Mouse (Mus musculus) intestine, embryonic 15.5 days (tissue): ENCODE measurements around the gene Hoxa2. TPM values are rescaled to one million over a fixed set of nuclear protein-coding genes. Genes with fewer than 3 reads are reported as not detected.
A peak's percentile ranks its signal among the peaks of the same experiment; 100 is the strongest.

ENCODE experiments used
- ATAC-seq: fragments of 200-750 bp; cut with Nextera tagmentation; 2 replicates; pipeline ENCODE4 v1.8.0; 2017; ENCODE audit warnings: moderate TSS enrichment, moderate library complexity
- H3K27ac ChIP-seq: fragments of 300-500 bp; sonication (generic); 2 replicates; pipeline ENCODE4 v1.5.1; 2015; ENCODE audit warnings: mild to moderate bottlenecking, inconsistent platforms
- H3K27me3 ChIP-seq: fragments of 300-500 bp; sonication (generic); replicated peaks from 2 replicates; pipeline ENCODE4 v1.6.1; 2015; ENCODE audit warnings: inconsistent platforms
- H3K36me3 ChIP-seq: fragments of 300-500 bp; sonication (generic); 2 replicates; pipeline ENCODE4 v1.6.1; 2015; ENCODE audit warnings: inconsistent platforms
- H3K4me1 ChIP-seq: fragments of 300-500 bp; sonication (generic); replicated peaks from 2 replicates; pipeline ENCODE4 v1.6.1; 2015; ENCODE audit warnings: inconsistent platforms
- H3K4me2 ChIP-seq: fragments of 300-500 bp; sonication (generic); replicated peaks from 2 replicates; pipeline ENCODE4 v1.6.1; 2015; ENCODE audit warnings: mild to moderate bottlenecking, inconsistent platforms
- H3K4me3 ChIP-seq: fragments of 300-500 bp; sonication (generic); replicated peaks from 2 replicates; pipeline ENCODE4 v1.5.1; 2015; ENCODE audit warnings: inconsistent platforms
- H3K9ac ChIP-seq: fragments of 300-500 bp; sonication (generic); 2 replicates; pipeline ENCODE4 v1.6.1; 2015; ENCODE audit warnings: inconsistent platforms
- H3K9me3 ChIP-seq: fragments of 300-500 bp; sonication (generic); 2 replicates; pipeline ENCODE4 v1.6.1; 2016; ENCODE audit warnings: inconsistent platforms
- WGBS: fragments of 180-500 bp; shearing (Covaris S2); methylation state at CpG from one replicate; pipeline ENCODE4 v1.1.7; 2015; 5-methylcytosine and 5-hydroxymethylcytosine counted together
- polyA plus RNA-seq: library from polyadenylated mRNA; unstranded; fragments of >200 nt; fragmentation: Nextera tagmentation; extraction: Ambion mirVana; gene quantifications from 2 replicates; pipeline ENCODE4 v1.2.1, GENCODE M21; 2015

The Hoxa2 gene
- polyA plus RNA-seq, 1 experiment from 2014 or later: 8.6 TPM

DNA sequence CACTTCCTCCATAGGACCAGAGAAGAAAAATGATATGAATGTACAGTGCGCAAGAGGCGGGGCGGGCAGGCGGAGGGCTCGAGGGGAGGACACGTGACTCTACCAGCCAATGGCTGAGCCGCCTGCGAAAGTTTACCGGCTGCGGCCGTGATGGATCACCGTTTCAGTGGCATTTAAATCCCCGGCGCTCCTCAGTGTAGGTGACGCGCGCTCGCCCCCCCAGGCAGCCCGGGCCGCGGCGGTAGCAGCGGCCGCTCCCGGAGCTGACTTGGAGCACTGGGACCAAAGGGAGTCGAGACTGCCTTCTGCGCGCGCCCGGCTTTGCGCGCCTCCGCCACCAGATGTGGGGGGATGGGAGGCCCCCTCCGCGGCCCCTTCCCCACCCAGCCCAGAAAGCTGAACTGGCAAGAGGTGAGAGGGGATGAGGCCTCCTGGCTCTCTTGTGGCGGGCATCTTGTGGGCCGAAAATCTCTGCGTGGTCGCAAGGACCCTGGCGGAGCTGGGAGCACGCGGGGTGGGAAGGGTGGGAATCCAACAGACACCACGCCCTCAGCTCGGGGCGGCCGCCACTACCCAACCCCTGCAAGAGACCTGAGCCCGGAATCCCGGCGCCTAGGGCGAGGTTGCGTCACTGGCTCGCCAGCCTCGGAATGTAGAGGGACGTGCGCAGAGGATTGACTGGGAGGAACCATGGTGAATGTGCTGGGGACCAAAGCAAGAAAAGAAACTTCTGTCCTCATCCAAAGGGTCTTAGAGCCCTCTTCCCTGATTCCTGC lies 6.2 kb downstream of the Hoxa2 start, which contains the start of gene Hoxa1:
TSS of gene Hoxa1 (minus strand) at position 42 of the 776 bp plus-strand sequence.
- peak within 1 kb of the TSS; percentile 68 for H3K9ac ChIP-seq
- peaks cover 27% of the 10 kb centered on the region for H3K27me3 ChIP-seq
- H3K36me3 ChIP-seq: no peaks in the 10 kb centered on the region
- no peaks in the 10 kb centered on the region for H3K9me3 ChIP-seq
- H3K4me1 ChIP-seq: peaks cover 39% of the 10 kb centered on the region
- ATAC-seq: peak; percentile 85
- H3K4me2 ChIP-seq: peak within 1 kb of the TSS; percentile 89
- under 1% methylated on average over 55 of the region's 55 CpGs for WGBS
- H3K4me3 ChIP-seq: peak within 1 kb of the TSS; percentile 68
- peak within 1 kb of the TSS; percentile 88 for H3K27ac ChIP-seq

DNA sequence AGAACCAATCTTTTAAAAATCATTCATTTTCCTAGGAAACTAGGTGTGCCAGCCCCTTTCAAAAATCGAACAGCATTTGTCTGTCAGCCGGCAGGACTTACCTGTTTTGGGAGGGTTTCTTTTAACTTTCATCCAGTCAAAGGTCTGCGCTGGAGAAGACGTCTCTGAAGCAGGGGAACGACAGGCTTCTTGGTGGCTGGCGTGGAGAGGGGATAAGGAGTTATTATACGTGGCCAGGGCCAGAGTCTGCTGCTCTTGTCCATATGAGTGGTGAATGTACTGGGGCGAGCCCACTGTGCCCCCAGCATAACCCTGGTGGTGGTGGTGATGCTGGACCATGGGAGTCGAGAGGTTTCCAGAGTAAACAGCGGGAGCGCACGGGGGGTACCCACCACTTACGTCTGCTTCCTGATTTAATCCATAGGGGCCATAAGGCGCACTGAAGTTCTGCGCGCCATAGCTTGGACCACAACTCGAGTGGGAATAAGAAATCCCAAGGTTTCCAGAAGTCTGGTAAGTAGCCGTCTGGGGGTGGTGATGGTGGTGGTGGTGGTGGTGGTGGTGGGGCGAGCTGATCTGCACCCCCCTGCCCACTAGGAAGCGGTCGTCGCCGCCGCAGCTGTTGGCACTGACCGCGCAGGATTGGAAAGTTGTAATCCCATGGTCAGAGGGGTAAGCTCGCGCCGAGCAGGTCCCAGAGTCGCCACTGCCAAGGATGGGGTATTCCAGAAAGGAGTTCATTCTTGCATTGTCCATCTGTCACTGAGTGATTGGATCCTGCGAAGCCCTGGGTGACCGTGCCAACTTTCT lies 7.0 kb downstream of the Hoxa2 start:
- peak overlapping the region; percentile 17; the same call in 1 of the 2 replicates for H3K9ac ChIP-seq
- ATAC-seq: no peak
- WGBS: 2% methylated on average over 32 of the region's 32 CpGs

DNA sequence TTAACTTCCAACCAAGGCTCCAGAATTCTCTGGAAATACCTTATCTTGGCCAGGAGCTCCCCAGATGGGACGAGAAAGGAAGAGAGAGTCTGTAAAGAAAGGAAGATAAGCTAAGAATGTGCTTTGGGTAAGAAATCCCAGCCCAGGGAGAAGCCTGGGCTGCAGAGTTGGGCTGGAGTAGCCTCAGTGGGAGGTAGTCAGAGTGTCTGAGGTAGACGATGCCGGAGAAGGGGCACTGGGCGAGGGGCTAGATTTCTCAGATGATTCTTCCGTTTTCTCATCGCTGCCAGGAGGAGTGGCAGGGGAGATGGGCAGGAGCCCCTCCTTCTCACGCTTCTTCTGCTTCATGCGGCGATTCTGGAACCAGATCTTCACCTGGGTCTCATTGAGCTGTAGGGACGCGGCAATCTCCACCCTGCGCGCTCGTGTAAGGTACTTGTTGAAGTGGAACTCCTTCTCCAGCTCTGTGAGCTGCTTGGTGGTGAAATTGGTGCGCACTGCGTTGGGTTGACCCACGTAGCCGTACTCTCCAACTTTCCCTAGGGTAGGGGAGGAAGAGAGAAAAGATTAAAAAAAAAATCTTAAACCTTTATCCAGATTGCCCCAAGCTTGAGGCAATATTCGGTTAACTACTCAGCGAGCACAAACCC lies 8.0 kb downstream of the Hoxa2 start:
- H3K9me3 ChIP-seq: no peaks in the 10 kb centered on the region
- no peaks in the 10 kb centered on the region for H3K36me3 ChIP-seq
- H3K27ac ChIP-seq: no peak overlapping the region
- 20% methylated on average over 20 of the region's 20 CpGs for WGBS
- H3K9ac ChIP-seq: no peak overlapping the region
- H3K4me3 ChIP-seq: no peak overlapping the region
- peaks cover 42% of the 10 kb centered on the region for H3K4me1 ChIP-seq
- peaks cover 21% of the 10 kb centered on the region for H3K27me3 ChIP-seq
- no peak for ATAC-seq
- peak overlapping the region; percentile 89 for H3K4me2 ChIP-seq

More for the DNA sequence above, 7.0 kb downstream of the Hoxa2 start:
- H3K4me3 ChIP-seq: peak overlapping the region; percentile 68
- H3K4me1 ChIP-seq: peaks cover 45% of the 10 kb centered on the region
- peak overlapping the region; percentile 89 for H3K4me2 ChIP-seq
- no peaks in the 10 kb centered on the region for H3K36me3 ChIP-seq
- H3K9me3 ChIP-seq: no peaks in the 10 kb centered on the region
- no peak overlapping the region for H3K27ac ChIP-seq
- H3K27me3 ChIP-seq: peaks cover 21% of the 10 kb centered on the region

GRCm38 (mm10) chr6:52155471-52155870 lies 9.2 kb downstream of the Hoxa2 start:
- Histone ChIP-seq H3K27me3 (peaks cover 22% of the 10 kb centered on the region), H3K36me3 (no peaks in the 10 kb centered on the region), H3K27ac (no peak overlapping the region), H3K4me3 (no peak overlapping the region), H3K4me1 (peaks cover 37% of the 10 kb centered on the region), H3K9me3 (no peaks in the 10 kb centered on the region), H3K9ac (no peak overlapping the region), H3K4me2 (no peak overlapping the region)
- WGBS: 72% methylated on average over 3 of the region's 3 CpGs
- no peak for ATAC-seq

DNA sequence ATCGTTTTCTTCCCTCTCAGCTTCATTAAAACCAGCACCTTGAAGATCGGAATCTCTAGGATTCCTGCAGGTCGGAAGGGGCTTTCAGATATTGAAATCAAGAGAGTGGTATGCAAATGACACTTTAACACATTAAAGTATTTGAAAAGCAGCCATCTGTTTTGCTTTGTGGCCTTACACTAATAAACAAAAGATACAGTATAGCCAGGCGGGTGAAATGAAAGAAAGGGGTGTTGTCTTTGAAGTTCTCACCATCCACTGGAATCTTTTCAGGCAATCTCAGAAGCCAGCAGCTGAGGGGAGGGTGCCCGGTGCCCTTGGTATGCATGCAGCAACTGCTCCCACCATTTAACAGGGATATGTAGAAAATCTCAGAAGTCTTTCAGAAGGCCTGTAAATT lies 10.6 kb downstream of the Hoxa2 start:
- no peak overlapping the region for H3K27ac ChIP-seq
- no peak for ATAC-seq
- H3K4me3 ChIP-seq: no peak overlapping the region
- H3K27me3 ChIP-seq: peaks cover 26% of the 10 kb centered on the region
- H3K4me1 ChIP-seq: peaks cover 24% of the 10 kb centered on the region
- WGBS: 74% methylated on average over 5 of the region's 5 CpGs
- H3K9ac ChIP-seq: no peak overlapping the region
- no peaks in the 10 kb centered on the region for H3K9me3 ChIP-seq
- no peaks in the 10 kb centered on the region for H3K36me3 ChIP-seq
- H3K4me2 ChIP-seq: no peak overlapping the region

DNA sequence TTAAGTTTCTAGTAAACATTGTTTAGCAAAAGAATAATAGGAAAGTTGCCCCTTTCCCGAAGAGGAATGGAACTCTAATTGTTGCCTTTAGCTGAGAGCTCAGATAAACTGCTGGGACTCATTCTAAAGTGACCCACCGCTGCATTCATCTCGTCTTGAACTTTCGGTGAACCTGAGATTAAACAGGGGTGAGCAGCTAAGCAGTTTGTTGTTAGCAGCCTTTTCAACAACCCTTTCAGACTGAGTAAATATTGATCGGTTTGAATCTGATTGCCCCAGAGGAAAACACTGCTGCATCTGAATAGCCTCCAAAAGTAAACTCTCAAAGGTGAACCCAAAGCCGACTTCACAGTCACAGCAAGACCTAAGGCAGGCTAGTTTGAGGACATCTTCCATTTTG lies 11.4 kb downstream of the Hoxa2 start:
- no peak overlapping the region for H3K27ac ChIP-seq
- no peaks in the 10 kb centered on the region for H3K9me3 ChIP-seq
- H3K4me3 ChIP-seq: no peak overlapping the region
- H3K4me1 ChIP-seq: peaks cover 23% of the 10 kb centered on the region
- no peak for ATAC-seq
- H3K27me3 ChIP-seq: peaks cover 26% of the 10 kb centered on the region
- H3K9ac ChIP-seq: no peak overlapping the region
- 21% methylated on average over 6 of the region's 6 CpGs for WGBS
- H3K36me3 ChIP-seq: no peaks in the 10 kb centered on the region
- no peak overlapping the region for H3K4me2 ChIP-seq

GRCm38 (mm10) chr6:52152226-52153193 lies 12.1 kb downstream of the Hoxa2 start:
- WGBS: 43% methylated on average over 16 of the region's 16 CpGs
- H3K27me3 ChIP-seq: peaks cover 20% of the 10 kb centered on the region

GRCm38 (mm10) chr6:52151571-52151970 lies 13.1 kb downstream of the Hoxa2 start:
- Histone ChIP-seq H3K4me1 (peaks cover 14% of the 10 kb centered on the region), H3K4me2 (no peak overlapping the region), H3K9me3 (no peaks in the 10 kb centered on the region), H3K4me3 (no peak overlapping the region), H3K36me3 (no peaks in the 10 kb centered on the region), H3K27me3 (peaks cover 11% of the 10 kb centered on the region), H3K27ac (no peak overlapping the region), H3K9ac (no peak overlapping the region)
- no peak for ATAC-seq
- WGBS: 44% methylated on average over 4 of the region's 4 CpGs

More at GRCm38 (mm10) chr6:52152226-52153193, 12.1 kb downstream of the Hoxa2 start:
- Histone ChIP-seq H3K9ac (no peak overlapping the region), H3K4me3 (no peak overlapping the region), H3K4me2 (no peak overlapping the region), H3K4me1 (peaks cover 22% of the 10 kb centered on the region), H3K36me3 (no peaks in the 10 kb centered on the region), H3K27ac (no peak overlapping the region), H3K9me3 (no peaks in the 10 kb centered on the region)
- no peak for ATAC-seq

GRCm38 (mm10) chr6:52150401-52150966 lies 14.1 kb downstream of the Hoxa2 start:
- 17% methylated on average over 16 of the region's 16 CpGs for WGBS

DNA sequence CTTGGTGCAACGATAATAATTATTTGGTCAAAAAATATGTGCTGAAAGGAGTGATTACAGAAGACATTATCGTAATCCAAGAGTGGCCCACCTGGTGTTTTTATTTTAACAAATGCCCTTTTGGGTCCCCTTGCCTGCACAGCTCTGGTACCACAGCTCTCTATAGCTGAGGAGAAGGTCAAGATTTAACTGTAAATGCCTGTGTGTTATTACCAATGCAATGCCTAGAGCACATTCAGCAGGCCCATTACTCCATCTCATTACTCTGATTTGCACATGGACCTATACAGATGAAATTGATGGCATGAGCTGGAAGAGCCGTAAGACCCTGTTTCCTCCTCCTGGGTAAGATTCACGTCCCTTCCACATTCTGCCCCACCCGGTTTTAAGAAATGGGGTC lies 25.5 kb downstream of the Hoxa2 start:
- H3K4me1 ChIP-seq: no peaks in the 10 kb centered on the region
- H3K36me3 ChIP-seq: no peaks in the 10 kb centered on the region
- no peak for ATAC-seq
- H3K27me3 ChIP-seq: no peaks in the 10 kb centered on the region
- no peak overlapping the region for H3K4me3 ChIP-seq
- 80% methylated on average over 5 of the region's 5 CpGs for WGBS
- no peaks in the 10 kb centered on the region for H3K9me3 ChIP-seq
- H3K9ac ChIP-seq: no peak overlapping the region
- no peak overlapping the region for H3K27ac ChIP-seq
- H3K4me2 ChIP-seq: no peak overlapping the region

More at GRCm38 (mm10) chr6:52150401-52150966, 14.1 kb downstream of the Hoxa2 start:
- H3K4me1 ChIP-seq: peaks cover 13% of the 10 kb centered on the region; the same call in 1 of the 2 replicates
- H3K36me3 ChIP-seq: no peaks in the 10 kb centered on the region
- H3K9ac ChIP-seq: no peak overlapping the region
- H3K27ac ChIP-seq: no peak overlapping the region
- no peaks in the 10 kb centered on the region for H3K9me3 ChIP-seq
- no peak overlapping the region; the same call in 1 of the 2 replicates for H3K4me3 ChIP-seq
- H3K27me3 ChIP-seq: peaks cover 5% of the 10 kb centered on the region; the same call in 1 of the 2 replicates
- H3K4me2 ChIP-seq: peak overlapping the region; percentile 45
- ATAC-seq: no peak

GRCm38 (mm10) chr6:52138576-52138975 lies 26.1 kb downstream of the Hoxa2 start:
- WGBS: 41% methylated on average over 10 of the region's 10 CpGs
- no peaks in the 10 kb centered on the region for H3K9me3 ChIP-seq
- no peak overlapping the region for H3K4me2 ChIP-seq
- ATAC-seq: no peak
- no peaks in the 10 kb centered on the region for H3K27me3 ChIP-seq
- no peak overlapping the region for H3K27ac ChIP-seq
- no peak overlapping the region for H3K4me3 ChIP-seq
- H3K4me1 ChIP-seq: no peaks in the 10 kb centered on the region
- no peak overlapping the region for H3K9ac ChIP-seq
- no peaks in the 10 kb centered on the region for H3K36me3 ChIP-seq
